Mouse (Mus musculus) heart, adult 2 months (tissue): ENCODE data around the gene Col2a1.

Source experiments
- EP300 ChIP-seq: fragments of 200-500 bp; IDR thresholded peaks from 2 replicates; pipeline ENCODE4 v1.6.1; 2011; ENCODE audit warnings: low read depth, low read length, control low read depth; ENCODE audit not compliant: insufficient read depth
- POLR2A ChIP-seq: fragments of 200-500 bp; IDR thresholded peaks from 2 replicates; pipeline ENCODE4 v1.6.1; 2011; ENCODE audit warnings: mild to moderate bottlenecking, low read depth, low read length, control low read depth; ENCODE audit not compliant: insufficient read depth

DNA sequence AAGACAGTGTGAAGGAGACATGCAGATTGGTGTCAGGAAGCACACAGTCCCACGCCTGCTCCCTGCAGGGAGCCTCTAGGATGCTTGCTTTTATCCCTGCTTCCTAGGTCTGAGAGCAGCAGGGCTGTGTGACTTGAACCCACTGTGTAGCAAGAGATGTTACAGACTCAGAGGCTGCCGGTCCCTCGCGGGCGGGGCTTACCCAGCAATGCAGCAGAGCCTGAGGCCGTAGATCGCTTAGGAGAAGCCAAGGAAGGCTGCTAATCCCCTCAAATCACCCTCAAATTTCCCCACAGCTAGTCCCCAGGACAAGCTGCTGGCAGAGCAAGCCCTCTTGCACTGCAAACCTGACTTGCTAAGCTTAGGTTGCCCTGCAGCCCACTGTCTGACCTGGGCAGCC, 55.8 kb downstream of the Col2a1 start:
- no peak for TF ChIP-seq POLR2A
- no peak for TF ChIP-seq EP300
